Mouse (Mus musculus): ENCODE results near the gene Spag6. TPM values are rescaled to one million over a fixed set of nuclear protein-coding genes. Genes with fewer than 3 reads are reported as not detected.

Gene Spag6
- total and polyA plus RNA-seq, 2 experiments from 2014 or later, result not detected

GRCm38 (mm10) chr2:18676936-18677491 is 16.8 kb upstream of the Spag6 start, which contains the start of gene Bmi1:
Gene Bmi1, plus strand, starts transcription at chr2:18677018.
- 0% methylated on average over 40 of the region's 77 CpGs for WGBS
- H3K9ac ChIP-seq (replicated peaks; ENCODE audit: low read length, poor library complexity, severe bottlenecking), result peak within 1 kb of the TSS; percentile 96
- peaks cover 15% of the 10 kb centered on the region for H3K27me3 ChIP-seq (ENCODE audit: insufficient read depth, low read length)
- peak within 1 kb of the TSS; percentile 90 for H3K4me2 ChIP-seq (ENCODE audit: low read depth, low read length, poor library complexity, severe bottlenecking)
- H3K36me3 ChIP-seq (ENCODE audit: insufficient read depth, low read length), result no peaks in the 10 kb centered on the region
- DNase-seq (ENCODE audit: low spot score) (peak; percentile 53), ATAC-seq (ENCODE audit: low FRiP score) (peak; percentile 65)
- TF ChIP-seq CTCF (IDR thresholded peaks at IDR 0.05), result no peak
- peak within 1 kb of the TSS; percentile 96 for H3K27ac ChIP-seq (ENCODE audit: low read depth, low read length)
- peak within 1 kb of the TSS; percentile 87 for H3K4me3 ChIP-seq (ENCODE audit: low read depth, low read length)
- H3K4me1 ChIP-seq (ENCODE audit: insufficient read depth, low read length), result peaks cover 7% of the 10 kb centered on the region; the same call in 1 of the 2 replicates
- no peaks in the 10 kb centered on the region for H3K9me3 ChIP-seq (ENCODE audit: low read length)

GRCm38 (mm10) chr2:18677631-18678471 is 16.0 kb upstream of the Spag6 start:
- WGBS, result under 1% methylated on average over 33 of the region's 55 CpGs
- peak overlapping the region; percentile 90 for H3K4me2 ChIP-seq (ENCODE audit: low read depth, low read length, poor library complexity, severe bottlenecking)
- peak; percentile 44 for DNase-seq (ENCODE audit: low spot score)
- H3K36me3 ChIP-seq (ENCODE audit: insufficient read depth, low read length), result 0 out of 2 replicates have a peak, but pooled peaks cover 5% of the 10 kb centered on the region
- H3K4me1 ChIP-seq (ENCODE audit: insufficient read depth, low read length), result peaks cover 7% of the 10 kb centered on the region; the same call in 1 of the 2 replicates
- no peak; the same call in 1 of the 2 replicates for ATAC-seq (ENCODE audit: low FRiP score)
- peaks cover 18% of the 10 kb centered on the region for H3K27me3 ChIP-seq (ENCODE audit: insufficient read depth, low read length)
- peak overlapping the region; percentile 87 for H3K4me3 ChIP-seq (ENCODE audit: low read depth, low read length)
- no peak for TF ChIP-seq CTCF (IDR thresholded peaks at IDR 0.05)
- H3K9ac ChIP-seq (replicated peaks; ENCODE audit: low read length, poor library complexity, severe bottlenecking), result peak overlapping the region; percentile 96
- H3K27ac ChIP-seq (ENCODE audit: low read depth, low read length), result peak overlapping the region; percentile 96
- no peaks in the 10 kb centered on the region for H3K9me3 ChIP-seq (ENCODE audit: low read length)

- peaks cover 7% of the 10 kb centered on the region; the same call in 1 of the 2 replicates for H3K4me1 ChIP-seq (ENCODE audit: insufficient read depth, low read length)
Measured at GRCm38 (mm10) chr2:18679701-18680100, 14.1 kb upstream of the Spag6 start.

GRCm38 (mm10) chr2:18680501-18680900 is 13.3 kb upstream of the Spag6 start:
- 0 out of 2 replicates have a peak, but pooled peaks cover 14% of the 10 kb centered on the region for H3K36me3 ChIP-seq (ENCODE audit: insufficient read depth, low read length)
- H3K9ac ChIP-seq (replicated peaks; ENCODE audit: low read length, poor library complexity, severe bottlenecking), result no peak overlapping the region
- 8% methylated on average over 4 of the region's 4 CpGs for WGBS
- H3K4me2 ChIP-seq (ENCODE audit: low read depth, low read length, poor library complexity, severe bottlenecking), result peak overlapping the region; percentile 42
- no peak for TF ChIP-seq CTCF (IDR thresholded peaks at IDR 0.05)
- peak overlapping the region; percentile 14; the same call in 1 of the 2 replicates for H3K4me3 ChIP-seq (ENCODE audit: low read depth, low read length)
- H3K27me3 ChIP-seq (ENCODE audit: insufficient read depth, low read length), result peaks cover 18% of the 10 kb centered on the region
- DNase-seq (ENCODE audit: low spot score), result no peak
- peaks cover 7% of the 10 kb centered on the region; the same call in 1 of the 2 replicates for H3K4me1 ChIP-seq (ENCODE audit: insufficient read depth, low read length)
- H3K9me3 ChIP-seq (ENCODE audit: low read length), result no peaks in the 10 kb centered on the region
- no peak overlapping the region for H3K27ac ChIP-seq (ENCODE audit: low read depth, low read length)
- no peak for ATAC-seq (ENCODE audit: low FRiP score)

More at GRCm38 (mm10) chr2:18679701-18680100, 14.1 kb upstream of the Spag6 start:
- no peak for TF ChIP-seq CTCF (IDR thresholded peaks at IDR 0.05)
- no peak for DNase-seq (ENCODE audit: low spot score)
- H3K4me3 ChIP-seq (ENCODE audit: low read depth, low read length), result no peak overlapping the region
- H3K9ac ChIP-seq (replicated peaks; ENCODE audit: low read length, poor library complexity, severe bottlenecking), result no peak overlapping the region
- no peak for ATAC-seq (ENCODE audit: low FRiP score)
- H3K27me3 ChIP-seq (ENCODE audit: insufficient read depth, low read length), result peaks cover 18% of the 10 kb centered on the region
- 0 out of 2 replicates have a peak, but pooled peaks cover 14% of the 10 kb centered on the region for H3K36me3 ChIP-seq (ENCODE audit: insufficient read depth, low read length)
- no peak overlapping the region for H3K27ac ChIP-seq (ENCODE audit: low read depth, low read length)
- 71% methylated on average over 2 of the region's 2 CpGs for WGBS
- no peak overlapping the region for H3K4me2 ChIP-seq (ENCODE audit: low read depth, low read length, poor library complexity, severe bottlenecking)
- no peaks in the 10 kb centered on the region for H3K9me3 ChIP-seq (ENCODE audit: low read length)

GRCm38 (mm10) chr2:18680961-18681360 is 12.9 kb upstream of the Spag6 start:
- no peak for DNase-seq (ENCODE audit: low spot score)
- Histone ChIP-seq H3K36me3 (ENCODE audit: insufficient read depth, low read length) (0 out of 2 replicates have a peak, but pooled peaks cover 14% of the 10 kb centered on the region), H3K27me3 (ENCODE audit: insufficient read depth, low read length) (peaks cover 18% of the 10 kb centered on the region), H3K4me3 (ENCODE audit: low read depth, low read length) (peak overlapping the region; percentile 14; the same call in 1 of the 2 replicates), H3K9me3 (ENCODE audit: low read length) (no peaks in the 10 kb centered on the region), H3K4me1 (ENCODE audit: insufficient read depth, low read length) (peaks cover 5% of the 10 kb centered on the region; the same call in 1 of the 2 replicates), H3K9ac (replicated peaks; ENCODE audit: low read length, poor library complexity, severe bottlenecking) (no peak overlapping the region), H3K27ac (ENCODE audit: low read depth, low read length) (no peak overlapping the region), H3K4me2 (ENCODE audit: low read depth, low read length, poor library complexity, severe bottlenecking) (peak overlapping the region; percentile 42)
- WGBS, result 11% methylated on average over 21 of the region's 29 CpGs
- TF ChIP-seq CTCF (IDR thresholded peaks at IDR 0.05), result no peak
- ATAC-seq (ENCODE audit: low FRiP score), result no peak
